Mouse (Mus musculus) spleen, adult 2 months (tissue): ENCODE measurements around the gene Fastkd3.

Source experiments
- CTCF ChIP-seq: fragments of 200-500 bp; IDR thresholded peaks from 2 replicates; pipeline ENCODE4 v1.5.1; 2011; ENCODE audit warnings: mild to moderate bottlenecking, inconsistent platforms; ENCODE audit not compliant: insufficient read depth, insufficient read length, insufficient replicate concordance; ENCODE audit errors: extremely low read depth
- POLR2A ChIP-seq: fragments of 200-500 bp; IDR thresholded peaks from 2 replicates; pipeline ENCODE4 v1.6.1; 2011; ENCODE audit warnings: low read depth, low read length, inconsistent platforms

GRCm38 (mm10) chr13:68577945-68578344 lies 4.1 kb upstream of the Fastkd3 start:
- TF ChIP-seq POLR2A = no peak
- no peak for TF ChIP-seq CTCF
